Mouse (Mus musculus) left cerebral cortex, adult 18-20 months (tissue): ENCODE measurements at regions not wholly inside any gene's neighbourhood (a gene's known extent, or its start where the extent isn't known, plus 50 kb on each side); places are given as distances from the start of the nearest gene placed in this dataset.
A peak's percentile ranks its signal among the peaks of the same experiment; 100 is the strongest.
"Not testable (repeated sequence)": the region's sequence is repeated elsewhere in the genome, so short reads cannot be mapped to it uniquely, and the experiment has no call there.

Source experiments
- DNase-seq, 2 experiments: peaks; one replicate each; pipeline ENCODE4 v3.0.0; 2021 to 2022; ENCODE audit warnings: low spot score in 2 of 2, mixed read lengths in 1 of 2

DNA sequence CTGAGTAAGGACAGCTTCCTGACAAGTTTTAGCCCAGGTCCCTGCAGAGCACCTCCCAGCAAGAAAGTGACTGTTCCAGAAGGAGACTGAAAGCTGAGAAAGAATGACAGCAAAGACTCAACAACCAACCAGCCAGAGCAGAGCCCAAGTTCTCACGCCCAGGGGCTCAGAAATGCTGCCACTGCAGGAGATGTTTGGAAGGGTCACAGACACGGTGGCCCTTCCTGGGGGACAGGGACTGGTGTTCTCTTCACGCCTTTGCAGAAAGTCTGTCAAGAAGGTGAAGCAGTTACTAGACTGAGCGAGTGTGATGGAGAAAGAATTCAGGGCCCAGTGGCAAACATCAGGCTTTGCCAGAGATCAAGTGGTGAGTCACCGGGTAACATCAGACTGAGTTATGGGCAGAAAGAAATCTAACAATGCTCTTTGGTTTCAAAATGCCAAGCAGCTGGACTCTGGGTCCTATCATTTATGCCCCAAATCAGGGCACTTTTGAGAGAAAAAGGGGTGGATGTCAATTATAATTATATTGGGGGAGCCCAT, 154.2 kb upstream of the Hes1 start:
- DNase-seq, result no peak

DNA sequence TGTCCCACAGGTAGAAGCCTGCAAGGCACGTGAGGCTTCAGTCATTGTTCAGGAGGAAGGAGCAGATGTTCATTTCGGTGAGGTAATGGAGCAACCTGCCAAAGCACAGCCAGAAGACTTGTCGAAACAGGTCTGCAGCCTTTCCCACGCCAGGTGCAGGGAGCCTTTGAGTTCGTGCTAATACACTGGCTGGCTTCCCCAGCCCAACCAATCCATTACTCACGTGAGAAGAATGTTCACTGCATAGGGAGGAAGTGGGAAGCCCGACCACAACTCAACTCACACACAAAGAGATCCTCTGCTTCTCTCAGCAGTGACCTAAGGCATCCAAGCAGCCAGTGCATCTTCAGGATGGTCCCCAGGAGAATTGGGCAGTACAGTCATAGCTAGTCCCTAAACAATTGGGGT, 153.0 kb upstream of the Hes1 start:
- DNase-seq, result no peak

DNA sequence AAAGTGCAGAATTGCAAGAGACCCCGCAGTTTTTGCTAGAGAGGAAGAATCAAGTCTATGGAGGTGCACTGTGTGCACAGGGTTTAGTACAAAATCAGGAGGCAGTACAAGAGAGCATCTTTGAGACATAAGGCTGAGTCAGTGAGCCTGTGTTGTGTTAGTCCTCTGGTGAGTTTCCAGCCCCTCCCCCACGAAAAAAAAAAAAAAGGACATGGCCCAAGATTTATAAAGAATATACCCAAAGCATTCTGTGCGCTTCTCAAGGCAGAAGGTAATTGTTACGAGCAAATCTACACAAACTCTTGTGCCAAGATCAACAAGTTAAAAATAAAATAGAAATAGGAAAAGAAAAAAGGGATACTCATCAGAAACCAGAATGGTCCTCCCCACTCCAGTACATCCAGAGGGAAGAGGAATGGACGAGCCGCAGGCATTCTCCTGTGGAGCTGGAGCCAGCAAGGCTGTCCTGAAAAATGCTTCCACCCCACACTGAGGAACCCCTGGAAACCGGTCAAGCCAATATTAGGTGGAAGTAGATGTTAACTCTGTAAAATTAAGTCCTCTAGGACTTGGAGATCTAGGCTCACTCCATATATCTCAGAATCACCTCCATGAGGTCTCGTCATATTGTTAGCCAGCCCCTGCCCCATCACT, 150.7 kb upstream of the Hes1 start:
- no peak for DNase-seq

DNA sequence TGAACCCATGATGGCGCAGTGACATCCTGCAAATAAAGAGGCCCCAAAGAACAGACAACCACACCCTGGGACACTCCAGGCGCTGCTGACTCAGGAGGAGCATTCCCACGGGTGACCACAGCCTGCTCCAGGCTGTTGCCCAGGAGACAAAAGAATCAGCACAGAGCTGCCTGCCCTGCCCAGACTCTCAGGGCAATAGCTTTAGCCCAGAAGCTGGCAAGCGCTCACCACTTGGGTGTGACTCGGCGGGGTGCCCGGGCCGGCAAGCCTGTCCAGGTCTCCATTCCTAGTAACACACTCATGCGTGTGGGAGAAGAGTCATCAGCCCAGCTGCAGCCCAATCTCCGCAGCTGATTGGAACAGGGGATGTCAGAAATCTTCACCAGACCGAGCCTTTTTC, 148.8 kb upstream of the Hes1 start:
- DNase-seq, result peak; percentile 13 to 23

DNA sequence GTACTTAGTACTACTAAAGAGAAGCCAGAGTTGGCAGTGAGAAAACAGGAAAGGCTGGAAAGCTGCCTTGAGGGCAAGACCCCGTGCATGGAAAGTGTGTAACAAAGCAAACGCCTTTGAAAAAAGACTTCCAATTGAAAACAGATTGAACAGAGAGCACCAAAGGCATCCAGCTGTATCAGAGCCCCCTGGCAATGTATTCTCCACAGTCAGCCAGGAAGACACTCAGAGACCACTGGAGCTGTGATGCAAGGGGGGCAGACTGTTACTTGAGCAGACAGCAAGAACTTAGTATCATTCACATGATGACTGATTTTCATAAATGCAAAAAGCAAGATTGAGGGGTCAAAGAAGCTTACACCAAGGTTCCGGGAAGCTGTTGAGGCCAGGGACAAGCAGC, 146.2 kb upstream of the Hes1 start:
- DNase-seq, result no peak

DNA sequence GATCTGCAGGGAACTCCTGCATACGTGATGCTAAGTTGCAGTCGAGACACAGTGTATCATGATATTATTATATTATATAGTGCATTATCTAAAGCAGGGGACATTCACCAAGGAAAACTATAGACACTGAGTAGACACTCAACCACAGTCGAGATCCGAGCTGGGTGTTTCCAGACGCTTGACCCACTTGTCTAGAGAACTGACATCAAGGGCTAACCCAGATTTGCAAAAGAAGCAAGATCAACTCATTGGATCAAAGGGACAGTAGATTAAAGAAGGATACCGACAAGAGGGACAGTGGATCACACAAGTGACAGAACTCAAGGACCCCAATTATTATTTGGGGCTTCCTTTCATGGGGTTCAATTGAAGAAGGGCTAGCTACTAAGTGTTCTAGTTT, 145.8 kb upstream of the Hes1 start:
- DNase-seq, result no peak

DNA sequence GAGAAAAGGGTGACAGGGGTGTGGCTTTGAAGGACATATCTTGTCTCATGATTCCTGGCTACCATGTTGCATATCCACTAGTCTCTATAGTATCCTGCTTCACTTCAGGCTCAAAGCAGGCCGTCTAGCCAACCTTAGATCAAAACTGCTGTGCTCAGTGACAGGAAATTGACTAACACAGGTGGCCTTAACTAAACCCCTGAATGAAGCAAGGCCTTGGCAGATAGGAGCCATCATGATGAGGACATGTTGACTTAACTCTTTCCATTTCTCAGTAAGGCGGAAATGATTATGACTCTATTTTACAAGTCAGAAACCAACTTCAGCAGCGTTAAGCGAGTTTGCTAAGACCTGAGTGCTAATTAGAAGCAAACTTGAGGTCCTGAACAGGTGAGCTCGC, 143.2 kb upstream of the Hes1 start:
- no peak for DNase-seq

DNA sequence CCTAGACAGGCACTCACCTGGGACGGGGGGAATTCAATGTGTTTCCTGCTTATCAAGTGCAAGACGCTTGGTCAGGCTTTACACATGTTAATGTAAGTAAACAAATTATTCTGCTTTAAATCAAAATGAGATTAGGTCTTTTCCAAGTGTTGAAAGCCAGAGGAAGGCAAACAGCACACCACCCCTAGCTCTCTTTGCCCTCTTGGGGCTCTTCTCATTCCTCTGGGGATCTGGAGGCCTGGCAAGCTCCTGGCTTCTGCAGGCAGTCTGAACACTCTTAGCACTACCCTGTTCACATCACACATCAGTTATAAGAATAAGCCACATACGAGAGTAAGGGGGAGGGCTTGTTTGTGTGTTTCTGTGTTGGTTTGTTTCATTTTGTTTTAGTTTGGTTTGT, 142.8 kb upstream of the Hes1 start:
- no peak for DNase-seq

DNA sequence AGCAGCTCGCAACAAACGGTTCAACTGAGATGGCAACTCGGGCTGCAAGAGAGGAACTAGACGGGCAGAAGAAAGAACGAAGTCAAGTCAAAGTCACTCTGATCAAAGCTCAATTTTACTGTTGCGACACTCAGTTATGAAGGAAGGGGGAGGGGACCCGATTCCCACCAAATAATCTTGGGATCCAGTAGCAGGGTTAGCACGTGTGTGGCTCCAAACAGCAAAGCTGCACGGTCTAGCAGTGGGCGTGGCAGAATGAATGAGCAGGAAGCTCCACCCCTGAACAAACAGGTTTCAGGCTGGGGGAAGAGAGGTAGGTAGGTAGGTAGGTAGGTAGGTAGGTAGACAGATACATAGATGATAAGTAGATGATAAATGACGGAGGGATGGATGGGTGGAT, 136.9 kb upstream of the Hes1 start:
- not testable (repeated sequence) for DNase-seq

DNA sequence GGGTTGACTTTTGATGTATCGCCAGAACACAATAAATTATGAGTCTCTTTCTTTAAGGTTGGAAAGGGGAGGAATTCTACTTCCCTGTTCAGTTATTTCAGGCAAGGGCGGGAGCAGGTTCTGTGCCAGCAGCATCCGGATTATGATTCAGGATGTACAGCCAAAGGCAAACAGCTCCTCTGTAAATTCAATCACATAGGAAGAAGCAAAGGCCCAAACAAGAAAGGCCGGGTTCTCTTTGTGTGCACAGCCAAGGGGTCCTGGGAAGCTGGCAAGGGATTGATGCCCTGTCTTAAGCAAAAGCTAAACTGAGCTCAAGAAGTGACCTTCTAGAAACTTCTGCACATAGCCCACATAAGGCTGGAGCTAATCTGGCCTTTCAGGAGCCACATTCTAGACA, 135.9 kb upstream of the Hes1 start:
- no peak for DNase-seq

DNA sequence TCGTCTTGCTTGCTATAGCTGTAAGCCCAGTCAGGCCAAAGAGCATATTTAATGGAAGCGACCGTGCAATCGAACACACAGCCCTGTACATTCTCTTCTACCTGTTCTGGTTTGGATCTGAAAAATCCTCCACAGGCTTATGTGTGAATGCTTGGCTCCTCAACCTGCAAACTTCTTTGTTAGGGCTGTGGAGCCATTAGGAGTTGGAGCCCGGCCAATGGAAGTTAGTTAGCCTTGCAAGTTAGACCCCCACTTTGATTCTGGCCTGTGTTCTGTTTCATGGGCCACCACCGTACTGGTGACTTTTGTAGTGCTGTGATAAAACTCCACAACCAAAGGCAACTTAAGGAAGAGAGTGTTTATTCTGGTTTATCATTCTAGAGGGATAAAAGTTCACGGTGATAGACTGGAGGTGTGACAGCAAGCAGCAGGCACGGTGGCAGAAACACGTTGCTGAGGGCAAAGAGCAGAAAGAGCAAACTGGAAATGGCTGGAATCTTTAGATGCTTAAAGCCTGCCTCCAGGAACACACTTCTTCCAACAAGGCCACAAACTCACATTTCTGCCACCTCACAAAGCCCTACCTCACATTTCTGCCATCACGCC, 132.3 kb upstream of the Hes1 start:
- no peak for DNase-seq

DNA sequence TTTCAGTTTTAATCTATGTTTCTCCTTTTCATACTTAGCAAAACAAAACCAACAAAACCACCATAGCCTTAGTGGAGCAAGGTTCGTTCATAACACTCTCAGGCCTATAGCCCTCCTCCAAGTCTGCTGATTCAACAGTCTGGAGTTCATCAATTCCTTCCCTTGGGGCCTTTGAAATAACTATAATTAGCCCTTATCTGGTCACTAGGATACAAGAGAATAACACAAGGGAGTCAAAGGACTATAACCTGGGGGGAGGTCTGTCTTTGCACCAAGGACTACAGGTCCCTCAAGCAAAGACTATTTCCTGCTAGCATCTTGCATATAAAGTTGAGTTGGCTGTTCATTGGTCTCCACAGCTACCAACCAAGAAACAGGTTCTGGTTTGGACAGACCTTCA, 129.5 kb upstream of the Hes1 start:
- no peak for DNase-seq

DNA sequence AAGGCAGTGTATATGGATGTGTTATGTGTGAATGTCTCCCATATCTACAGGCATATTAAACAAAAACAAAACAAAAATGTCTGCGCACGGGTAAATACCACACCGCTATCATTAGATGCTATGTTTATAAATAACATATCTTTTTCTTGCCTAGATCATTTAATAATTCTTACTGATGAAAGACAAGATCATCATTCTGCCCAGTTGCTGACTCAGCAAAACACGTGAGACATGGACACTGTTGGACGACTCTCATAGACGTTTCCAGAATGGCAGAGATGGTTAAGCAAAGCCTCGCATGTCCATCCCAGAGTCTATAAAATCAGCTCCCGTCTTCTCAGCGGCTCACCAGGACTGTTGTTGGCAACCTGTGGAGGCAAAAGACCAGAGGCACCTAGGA, 125.5 kb upstream of the Hes1 start:
- DNase-seq, result no peak

DNA sequence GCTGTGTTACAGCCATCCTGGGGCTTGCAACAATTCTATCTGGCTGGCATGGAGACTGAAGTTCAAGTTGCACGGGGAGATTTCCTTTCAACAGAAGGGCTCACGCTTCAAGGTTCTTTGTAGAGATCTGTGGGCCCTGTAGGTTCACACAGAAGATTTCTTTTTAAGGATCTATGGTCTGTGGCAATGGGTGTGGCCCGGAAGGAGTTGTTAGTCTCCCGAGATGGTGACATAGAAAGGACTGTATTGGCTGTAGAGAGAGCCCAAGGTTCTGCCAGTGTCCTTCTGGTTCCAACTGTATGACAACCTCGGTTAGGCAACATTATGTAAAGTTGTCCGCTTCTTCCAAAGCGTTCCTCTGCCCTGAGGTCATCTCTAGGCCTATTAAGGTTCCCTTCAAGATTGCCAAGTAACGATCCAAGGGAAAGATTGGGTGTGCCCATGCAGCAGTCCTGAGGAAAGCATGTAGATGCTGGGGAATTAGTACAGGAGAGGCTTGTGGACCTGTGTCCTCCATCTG, 124.8 kb upstream of the Hes1 start:
- DNase-seq, result no peak

DNA sequence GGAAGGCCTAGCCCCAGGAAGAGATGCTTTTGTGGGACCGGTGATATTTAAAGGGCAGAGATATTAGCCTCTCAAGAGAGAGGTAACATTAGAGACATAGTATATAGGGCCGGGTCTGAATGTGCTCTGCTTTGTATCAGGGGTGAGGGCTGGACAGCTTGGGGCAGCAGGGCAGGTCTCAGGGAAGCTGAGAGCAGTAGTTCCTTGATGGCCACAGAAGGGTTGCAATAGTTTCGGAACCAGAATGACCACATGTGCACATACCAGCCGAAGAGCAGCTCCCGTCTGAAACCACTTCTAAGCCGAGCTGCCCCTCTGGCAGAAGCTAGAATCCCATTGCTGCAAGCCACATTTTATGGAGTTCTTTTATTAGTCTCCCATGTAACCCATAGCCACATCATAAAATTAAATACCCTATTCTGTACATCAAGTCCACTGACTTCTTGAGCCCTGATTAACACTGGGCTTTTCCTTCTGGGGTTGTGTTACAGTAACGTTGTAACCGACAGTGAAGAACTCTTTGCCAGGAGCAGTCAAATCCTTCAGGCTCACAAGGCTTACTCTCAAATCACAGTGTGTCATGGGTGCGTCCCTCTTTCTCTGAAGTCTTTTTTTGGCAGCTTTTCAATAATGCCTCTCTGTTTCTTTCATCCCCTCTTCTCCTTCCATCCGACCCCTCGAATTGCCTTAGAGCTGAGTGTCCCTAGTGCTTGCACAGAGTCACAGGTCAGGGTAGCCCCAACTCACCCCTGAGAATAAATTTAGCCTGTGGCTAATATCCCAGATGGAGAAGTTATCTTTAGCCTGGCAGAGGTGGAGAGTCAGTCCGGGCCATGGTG, 124.1 kb upstream of the Hes1 start:
- no peak for DNase-seq

DNA sequence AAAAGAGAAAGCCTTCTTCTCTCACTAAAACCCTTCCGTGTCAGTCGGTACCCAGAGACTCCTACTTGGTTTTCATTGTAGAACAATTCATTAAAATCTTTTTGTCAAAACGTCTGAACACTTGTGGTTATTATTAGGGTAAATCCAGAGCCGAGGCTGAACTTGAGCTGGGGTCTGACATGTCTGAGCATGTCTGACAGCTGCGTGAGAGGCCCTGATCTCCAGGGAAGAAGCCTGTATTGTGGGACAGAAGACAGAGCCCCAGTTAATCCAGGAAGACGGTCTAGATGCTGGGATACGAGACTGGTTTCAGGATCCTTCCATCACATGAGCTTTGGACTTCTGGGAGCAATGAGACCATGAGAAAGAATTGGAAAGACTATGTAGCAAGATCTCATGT, 122.1 kb upstream of the Hes1 start:
- no peak for DNase-seq

DNA sequence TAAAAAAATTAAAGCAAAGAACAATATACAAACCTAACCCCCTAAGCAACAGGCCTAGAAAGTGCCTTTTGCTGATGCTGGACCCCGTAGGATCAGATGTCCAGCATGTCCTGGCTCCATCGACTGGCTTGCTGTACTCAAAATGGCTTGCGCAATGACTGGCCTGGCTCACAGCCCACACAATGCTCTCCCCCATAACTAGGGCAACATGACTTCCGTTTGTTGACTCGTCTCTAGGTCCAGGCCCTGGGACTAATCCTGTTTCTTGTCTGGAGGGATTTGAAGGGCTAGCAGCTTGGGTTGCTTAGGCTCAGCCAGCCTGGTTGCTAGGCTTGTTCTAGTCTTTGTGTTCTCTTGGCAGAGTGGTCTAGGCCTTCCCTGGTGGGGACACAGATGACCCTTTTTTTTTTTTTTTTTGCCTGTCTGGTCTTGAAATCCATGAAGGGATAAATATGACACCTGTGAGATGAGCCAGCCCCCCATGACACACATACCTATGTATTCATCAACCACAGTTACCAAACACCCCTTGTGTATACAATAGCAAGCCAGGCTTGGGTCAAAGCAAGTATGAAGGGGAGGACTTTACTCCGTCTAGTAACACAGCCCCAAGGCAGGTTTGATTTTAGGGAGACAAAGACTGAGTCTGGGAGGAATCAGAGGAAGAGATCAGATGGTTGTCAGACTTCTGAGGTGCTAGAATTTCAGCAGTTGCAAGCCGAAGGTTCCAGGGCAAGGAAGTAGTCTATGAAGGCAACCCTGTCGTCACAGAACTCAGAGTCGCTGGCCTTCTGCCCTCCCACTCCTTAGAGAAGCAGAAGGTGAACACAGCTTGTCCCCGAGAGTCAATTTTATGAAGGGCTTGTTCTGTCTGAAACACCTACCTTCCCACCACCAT, 120.0 kb upstream of the Hes1 start:
- no peak for DNase-seq

DNA sequence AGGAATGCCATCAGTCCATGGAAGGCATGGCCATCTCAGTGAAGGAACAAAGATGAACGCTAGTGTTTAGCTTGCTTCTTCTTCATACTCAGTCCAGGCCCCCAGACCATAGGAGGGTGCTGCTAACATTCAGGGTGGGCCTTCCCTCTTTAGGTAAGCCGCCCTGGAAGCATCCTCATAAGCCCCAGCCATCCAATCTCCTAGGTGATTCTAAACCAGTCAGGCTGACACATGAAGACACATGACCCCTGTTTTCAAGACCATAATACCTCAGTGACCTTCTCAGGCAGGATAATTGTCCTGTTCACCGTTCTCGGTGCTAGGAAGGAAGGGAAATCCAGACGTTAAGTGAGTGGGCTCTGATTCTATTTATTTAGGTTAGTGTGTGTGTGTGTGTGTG, 119.2 kb upstream of the Hes1 start:
- no peak for DNase-seq

DNA sequence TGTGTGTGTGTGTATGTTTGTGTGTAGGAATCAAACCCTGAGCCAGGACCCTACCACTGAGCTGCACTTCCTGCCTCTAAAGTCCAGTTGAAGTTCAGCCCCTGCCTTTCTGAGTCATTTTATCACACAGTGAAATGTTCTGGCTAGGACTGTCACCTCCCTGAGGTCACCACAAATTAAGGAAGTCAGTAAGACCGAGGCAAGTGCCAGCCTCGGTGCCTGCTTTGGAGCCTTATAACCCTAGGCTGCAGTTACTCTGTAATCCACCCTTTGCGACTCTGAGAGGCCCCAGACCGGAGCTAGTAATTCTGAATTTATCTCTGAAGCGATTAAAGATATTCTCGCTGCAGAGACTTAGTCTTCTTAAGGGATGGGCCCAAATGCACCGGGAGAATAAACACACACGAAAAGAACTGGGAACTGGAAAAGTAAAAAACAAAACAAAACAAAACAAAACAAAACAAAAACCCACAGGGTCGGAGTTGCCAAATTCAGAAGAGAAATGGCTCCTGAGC, 118.8 kb upstream of the Hes1 start:
- DNase-seq, result no peak

DNA sequence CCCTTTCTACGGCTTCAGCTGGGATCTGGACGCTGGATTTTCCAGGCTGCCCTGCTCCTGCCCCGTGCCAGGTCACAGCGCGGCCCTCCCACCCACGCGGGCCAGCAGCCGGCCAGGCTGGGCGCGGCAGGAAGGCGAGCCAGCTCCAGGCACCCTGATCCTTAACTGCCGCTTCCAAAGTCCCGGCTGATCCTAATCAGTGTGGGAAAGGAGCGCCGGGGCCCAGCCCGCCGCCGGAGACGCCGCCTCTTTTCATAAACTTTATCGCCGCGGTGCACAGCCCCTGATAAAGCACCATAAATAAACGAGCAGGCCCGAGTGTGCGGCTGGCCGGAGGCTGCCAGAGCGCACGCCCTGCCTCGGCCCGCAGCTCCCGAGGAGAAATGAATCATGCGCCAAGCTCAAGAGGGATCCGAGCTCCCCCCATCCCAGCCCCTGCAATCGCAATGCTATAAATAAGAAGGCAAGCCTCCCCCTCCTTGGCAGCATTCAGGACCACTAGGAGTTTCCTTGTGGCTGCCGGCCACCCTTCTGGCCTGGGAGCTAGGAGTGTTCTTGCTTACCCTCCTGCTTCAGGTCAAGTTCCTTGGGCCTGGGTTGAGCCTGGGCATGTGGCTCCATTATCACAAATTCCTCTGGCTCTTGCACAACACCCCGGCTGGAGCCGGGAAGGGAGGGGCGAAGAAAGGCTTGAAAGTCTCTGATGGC, 118.1 kb upstream of the Hes1 start:
- DNase-seq, result peak; percentile 43 to 44
